Mouse (Mus musculus) heart, embryonic 10.5 days (tissue): ENCODE measurements around the gene Tmed8. TPM values are rescaled to one million over a fixed set of nuclear protein-coding genes. Genes with fewer than 3 reads are reported as not detected.
A peak's percentile ranks its signal among the peaks of the same experiment; 100 is the strongest.

Experiments
- DNase-seq: peaks from one replicate; pipeline ENCODE4 v3.0.0-alpha.2; 2017; ENCODE audit warnings: low spot score
- H3K27ac ChIP-seq: fragments of 300-500 bp; sonication (generic); 2 replicates; pipeline ENCODE4 v1.5.1; 2016; ENCODE audit warnings: mild to moderate bottlenecking
- H3K27me3 ChIP-seq: fragments of 300-500 bp; sonication (generic); 2 replicates; pipeline ENCODE4 v1.6.1; 2016; ENCODE audit warnings: mild to moderate bottlenecking; ENCODE audit not compliant: poor library complexity, insufficient read depth, severe bottlenecking
- H3K36me3 ChIP-seq: fragments of 300-500 bp; sonication (generic); 2 replicates; pipeline ENCODE4 v1.6.1; 2016; ENCODE audit warnings: mild to moderate bottlenecking, moderate library complexity
- H3K4me1 ChIP-seq: fragments of 300-500 bp; sonication (generic); 2 replicates; pipeline ENCODE4 v1.6.1; 2016; ENCODE audit warnings: mild to moderate bottlenecking
- H3K4me3 ChIP-seq: fragments of 300-500 bp; sonication (generic); 2 replicates; pipeline ENCODE4 v1.5.1; 2016; ENCODE audit warnings: mild to moderate bottlenecking, moderate library complexity
- H3K9me3 ChIP-seq: fragments of 300-500 bp; sonication (generic); 2 replicates; pipeline ENCODE4 v1.6.1; 2016; ENCODE audit warnings: mild to moderate bottlenecking, moderate library complexity
- WGBS: fragments of 180-500 bp; shearing (Covaris S2); methylation state at CpG from one replicate; pipeline ENCODE4 v1.1.7; 2016; 5-methylcytosine and 5-hydroxymethylcytosine counted together
- polyA plus RNA-seq: library from polyadenylated mRNA; unstranded; fragments of >200 nt; fragmentation: Nextera tagmentation; extraction: Ambion mirVana; gene quantifications from 2 replicates; pipeline ENCODE4 v1.2.1, GENCODE M21; 2016

Tmed8 gene
- polyA plus RNA-seq, 1 experiment from 2014 or later: 2.0 TPM

DNA sequence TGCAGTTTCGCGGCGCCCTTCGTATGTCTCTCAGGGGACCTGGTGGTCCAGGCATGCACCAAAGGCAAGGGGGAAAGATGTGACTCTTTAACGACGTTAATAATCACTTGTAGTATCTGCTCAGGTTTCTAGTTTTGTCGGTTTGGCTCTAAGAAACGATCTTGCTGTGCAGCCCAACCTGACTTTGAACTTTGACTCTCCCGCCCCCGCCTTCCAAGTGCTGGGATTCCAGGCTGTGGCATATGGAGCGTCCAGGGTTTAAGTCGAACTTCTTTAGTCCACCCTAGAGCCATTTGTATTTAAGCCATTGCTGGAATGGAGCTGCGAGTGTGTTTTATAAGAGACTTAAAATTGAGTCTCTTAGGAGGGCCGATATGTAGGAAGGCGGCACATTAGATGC, 52.1 kb downstream of the Tmed8 start:
- Histone ChIP-seq H3K4me1 (peaks cover 16% of the 10 kb centered on the region), H3K36me3 (peaks cover 11% of the 10 kb centered on the region), H3K27me3 (no peaks in the 10 kb centered on the region), H3K4me3 (peak overlapping the region; percentile 83), H3K27ac (peak overlapping the region; percentile 99), H3K9me3 (no peaks in the 10 kb centered on the region)
- no peak for DNase-seq
- WGBS: 18% methylated on average over 15 of the region's 15 CpGs

- H3K9me3 ChIP-seq: no peaks in the 10 kb centered on the region
Measured at GRCm38 (mm10) chr12:87147395-87148089, 52.7 kb downstream of the Tmed8 start, which contains the start of gene Pomt2. TSS of gene Pomt2 (minus strand) at chr12:87147968.

DNA sequence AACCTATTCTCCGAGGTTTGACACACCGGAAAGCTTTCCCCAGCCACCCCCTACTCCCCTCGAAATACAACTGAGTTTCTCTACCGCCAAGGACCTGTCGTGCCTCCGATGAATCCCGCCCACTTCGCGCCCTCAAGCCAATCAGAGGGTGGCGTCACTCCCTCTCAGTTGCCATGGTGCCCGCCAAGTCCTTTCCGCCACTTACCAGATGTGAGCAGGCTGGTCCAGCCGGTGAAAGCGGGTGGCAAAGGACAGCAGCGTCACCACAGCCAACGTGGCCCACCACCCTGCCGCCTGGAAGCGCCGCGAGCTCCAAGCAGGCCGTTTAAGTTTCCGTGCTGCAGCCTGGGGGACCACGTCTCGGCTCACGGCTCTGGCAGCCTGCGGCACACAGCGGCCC, 53.3 kb downstream of the Tmed8 start, which contains the start of gene Gstz1:
Gene Gstz1, plus strand, starts transcription at position 200 of the 400 bp plus-strand sequence.
- peak; percentile 97 for DNase-seq
- no peaks in the 10 kb centered on the region for H3K9me3 ChIP-seq
- peak within 1 kb of the TSS; percentile 99 for H3K27ac ChIP-seq
- no peaks in the 10 kb centered on the region for H3K27me3 ChIP-seq
- H3K4me3 ChIP-seq: peak within 1 kb of the TSS; percentile 83
- peaks cover 22% of the 10 kb centered on the region for H3K4me1 ChIP-seq
- peaks cover 11% of the 10 kb centered on the region for H3K36me3 ChIP-seq
- under 1% methylated on average over 27 of the region's 27 CpGs for WGBS

More at GRCm38 (mm10) chr12:87147395-87148089, 52.7 kb downstream of the Tmed8 start, which contains the start of gene Pomt2:
- Histone ChIP-seq H3K27me3 (no peaks in the 10 kb centered on the region), H3K4me3 (peak within 1 kb of the TSS; percentile 83), H3K36me3 (peaks cover 11% of the 10 kb centered on the region), H3K27ac (peak within 1 kb of the TSS; percentile 99), H3K4me1 (peaks cover 16% of the 10 kb centered on the region)
- peak; percentile 99 for DNase-seq
- under 1% methylated on average over 61 of the region's 61 CpGs for WGBS

DNA sequence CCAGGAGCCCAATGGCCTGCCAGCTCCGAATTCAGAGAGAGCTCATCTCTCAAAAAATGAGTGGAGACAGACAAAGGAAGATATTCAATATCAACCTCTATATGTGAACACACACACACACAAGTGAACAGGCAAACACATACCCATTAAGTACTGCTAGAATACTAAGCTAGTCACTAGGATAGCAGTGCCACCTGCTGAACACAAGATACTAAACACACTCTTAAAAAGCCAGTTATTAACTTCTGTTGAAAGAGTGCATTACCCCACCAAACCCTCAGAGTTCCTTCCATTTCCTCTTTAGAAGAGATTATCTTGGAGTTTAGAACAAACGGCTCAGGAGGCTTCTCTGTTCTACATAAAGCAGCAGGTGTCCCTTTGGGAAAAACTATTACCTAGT, 58.1 kb downstream of the Tmed8 start:
- 68% methylated on average over 2 of the region's 2 CpGs for WGBS
- no peaks in the 10 kb centered on the region for H3K9me3 ChIP-seq
- no peak for DNase-seq
- H3K27me3 ChIP-seq: no peaks in the 10 kb centered on the region
- H3K27ac ChIP-seq: 0 out of 2 replicates have a peak overlapping the region, but pooled peaks have one; percentile 16
- H3K4me1 ChIP-seq: peaks cover 23% of the 10 kb centered on the region
- peaks cover 10% of the 10 kb centered on the region for H3K36me3 ChIP-seq
- H3K4me3 ChIP-seq: no peak overlapping the region

DNA sequence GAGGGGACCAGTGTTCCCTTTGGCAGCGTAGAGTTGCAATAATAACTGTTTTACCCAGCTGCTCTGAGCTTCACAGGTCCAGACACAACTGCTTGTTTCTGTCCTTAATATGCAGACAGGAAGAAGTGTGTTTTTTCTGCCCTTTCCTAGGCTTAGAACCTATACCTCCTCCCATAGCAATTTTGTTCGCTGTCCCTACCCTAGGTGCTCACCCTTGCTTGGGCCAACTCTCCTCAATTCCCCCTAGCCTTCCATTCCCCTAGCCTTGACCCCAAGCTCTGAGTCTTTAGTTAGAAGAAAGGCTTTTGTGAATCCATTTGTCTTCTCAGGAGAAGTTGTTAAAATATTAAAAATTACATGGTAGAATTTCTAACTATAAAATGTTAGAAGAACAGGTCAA, 61.5 kb downstream of the Tmed8 start:
- no peak overlapping the region for H3K27ac ChIP-seq
- no peak overlapping the region for H3K4me3 ChIP-seq
- H3K36me3 ChIP-seq: peaks cover 11% of the 10 kb centered on the region
- H3K27me3 ChIP-seq: no peaks in the 10 kb centered on the region
- no peak for DNase-seq
- no peaks in the 10 kb centered on the region for H3K9me3 ChIP-seq
- peaks cover 15% of the 10 kb centered on the region for H3K4me1 ChIP-seq
- 67% methylated on average over 2 of the region's 2 CpGs for WGBS

DNA sequence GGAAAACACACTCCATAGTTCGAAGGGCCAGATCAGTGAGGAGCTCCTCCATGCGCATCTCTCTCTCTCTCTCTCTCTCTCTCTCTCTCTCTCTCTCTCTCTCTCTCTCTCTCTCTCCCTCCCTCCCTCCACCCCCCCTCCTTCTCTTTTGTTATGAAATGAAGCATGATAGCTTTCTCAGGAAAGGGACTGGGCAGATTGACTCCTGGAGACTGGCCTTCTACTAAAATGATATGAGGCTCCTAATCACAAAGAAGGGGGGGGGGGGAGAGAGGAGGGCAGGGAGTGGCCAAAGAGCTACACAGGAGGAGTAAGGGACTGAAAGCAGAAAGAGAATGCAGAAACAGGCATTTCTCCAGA, 61.9 kb downstream of the Tmed8 start:
- H3K36me3 ChIP-seq: peaks cover 11% of the 10 kb centered on the region
- WGBS: 92% methylated on average over 2 of the region's 2 CpGs

DNA sequence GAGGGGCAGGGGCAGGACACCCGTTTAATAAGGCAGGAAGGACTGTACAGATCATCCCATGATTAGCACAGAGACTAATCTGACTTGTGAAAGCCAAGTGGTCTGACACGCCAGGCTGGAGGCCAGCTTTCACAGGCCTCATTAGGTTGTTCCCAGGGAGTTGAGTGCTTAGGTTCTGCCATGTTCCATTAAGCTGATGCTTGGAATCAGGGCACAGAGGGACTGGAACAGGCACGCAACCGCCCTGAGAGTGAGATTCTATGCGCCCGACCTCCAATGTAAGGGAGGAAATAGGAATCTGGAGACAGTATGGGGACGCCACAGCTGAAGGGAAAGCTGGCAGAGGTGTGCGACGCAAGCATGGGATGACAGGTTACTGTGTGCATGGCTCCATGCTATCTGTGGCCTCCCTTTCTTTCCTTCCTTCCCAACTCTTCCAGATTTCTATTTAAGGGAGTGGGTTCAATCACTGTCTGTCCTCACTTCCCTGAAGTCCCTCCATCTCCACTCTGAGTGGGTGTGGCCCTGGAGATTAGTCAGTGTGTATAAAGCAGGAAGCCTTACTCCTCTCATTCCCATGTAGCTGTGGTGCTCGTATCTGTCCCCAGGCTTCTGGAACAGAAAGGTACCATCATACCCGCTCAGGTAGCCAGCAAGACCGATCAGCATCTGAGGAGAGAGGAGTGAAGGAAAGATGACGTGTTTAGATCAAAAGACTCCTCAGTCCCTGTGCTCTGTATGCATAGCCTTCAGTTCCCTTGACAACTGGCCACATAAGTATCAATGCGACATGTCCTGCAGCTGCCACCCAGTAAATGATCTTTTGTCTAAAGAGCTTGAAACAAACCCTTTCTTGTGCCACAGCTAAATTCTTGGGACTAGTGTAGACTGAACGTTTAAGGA, 62.6 kb downstream of the Tmed8 start:
- Histone ChIP-seq H3K4me1 (peaks cover 15% of the 10 kb centered on the region), H3K27me3 (no peaks in the 10 kb centered on the region), H3K4me3 (no peak overlapping the region), H3K27ac (no peak overlapping the region), H3K36me3 (peaks cover 11% of the 10 kb centered on the region), H3K9me3 (no peaks in the 10 kb centered on the region)
- WGBS: 76% methylated on average over 15 of the region's 15 CpGs
- DNase-seq: no peak

More for the DNA sequence above, 61.9 kb downstream of the Tmed8 start:
- Histone ChIP-seq H3K27ac (no peak overlapping the region), H3K9me3 (no peaks in the 10 kb centered on the region), H3K27me3 (no peaks in the 10 kb centered on the region), H3K4me3 (no peak overlapping the region), H3K4me1 (peaks cover 15% of the 10 kb centered on the region)
- DNase-seq: no peak

DNA sequence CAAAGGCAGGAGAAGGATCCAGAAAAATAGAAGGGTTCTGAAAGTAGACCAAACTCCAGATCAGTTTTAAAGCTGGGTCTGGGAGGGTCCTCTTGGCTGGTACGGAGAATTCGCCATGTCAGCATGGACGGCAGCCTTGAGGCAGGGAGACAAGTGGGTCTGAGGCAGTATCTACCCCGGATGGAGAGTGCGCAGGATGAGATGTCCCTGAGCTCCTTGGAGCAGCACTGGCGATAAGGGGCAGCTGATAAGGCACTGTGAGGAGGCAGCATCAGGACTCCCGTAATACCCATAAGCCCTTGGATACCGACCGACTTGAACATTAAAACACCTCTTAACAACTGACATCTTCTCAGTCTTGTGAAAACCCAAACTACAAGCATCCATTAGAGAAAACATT, 67.5 kb downstream of the Tmed8 start:
- H3K4me1 ChIP-seq: peaks cover 7% of the 10 kb centered on the region; the same call in 1 of the 2 replicates
- WGBS: 48% methylated on average over 9 of the region's 9 CpGs

DNA sequence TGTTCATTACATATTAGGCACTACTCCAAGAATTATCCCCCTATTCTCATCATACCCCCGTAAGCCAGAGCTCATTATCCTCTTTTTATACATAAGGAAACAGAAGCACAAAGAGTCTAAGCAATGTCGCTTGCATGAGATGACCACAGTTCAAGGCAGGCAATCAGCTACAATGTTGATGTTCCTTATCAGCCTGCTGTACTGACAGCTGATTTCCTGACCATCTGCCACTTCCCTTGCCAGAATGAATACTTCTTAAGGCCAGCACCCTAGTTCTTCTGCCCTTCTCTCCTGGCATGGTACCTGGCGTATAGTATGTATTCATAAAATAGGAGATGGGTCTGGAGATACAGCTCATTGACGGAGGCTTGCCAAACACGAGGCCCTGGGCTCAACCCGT, 68.0 kb downstream of the Tmed8 start:
- H3K4me3 ChIP-seq: no peak overlapping the region
- 73% methylated on average over 6 of the region's 6 CpGs for WGBS
- no peaks in the 10 kb centered on the region for H3K9me3 ChIP-seq
- H3K27ac ChIP-seq: no peak overlapping the region
- DNase-seq: no peak
- H3K36me3 ChIP-seq: peaks cover 34% of the 10 kb centered on the region
- H3K4me1 ChIP-seq: peaks cover 7% of the 10 kb centered on the region; the same call in 1 of the 2 replicates
- H3K27me3 ChIP-seq: no peaks in the 10 kb centered on the region

More for the DNA sequence above, 67.5 kb downstream of the Tmed8 start:
- Histone ChIP-seq H3K4me3 (no peak overlapping the region), H3K36me3 (peaks cover 35% of the 10 kb centered on the region), H3K27ac (no peak overlapping the region), H3K27me3 (no peaks in the 10 kb centered on the region), H3K9me3 (no peaks in the 10 kb centered on the region)
- DNase-seq: no peak

DNA sequence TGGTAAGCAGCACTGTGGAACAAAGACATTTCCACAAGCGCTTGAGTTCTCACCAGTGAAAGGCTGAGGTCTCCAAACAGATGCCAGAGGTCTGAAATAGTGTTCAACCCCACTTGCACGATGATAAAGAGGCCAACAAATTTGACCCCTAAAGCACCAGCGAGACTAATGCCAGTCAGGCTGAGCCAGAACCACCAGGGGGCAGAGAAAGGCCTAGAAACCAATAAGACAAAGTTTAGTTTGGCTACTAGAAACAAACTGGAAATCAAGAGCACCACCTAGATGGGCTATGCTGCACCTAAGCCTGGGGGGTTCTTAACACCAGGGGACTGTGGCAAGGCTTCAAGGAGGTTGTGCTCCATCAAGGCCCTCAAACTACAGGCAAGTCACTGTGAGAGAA, 68.6 kb downstream of the Tmed8 start:
- Histone ChIP-seq H3K27me3 (no peaks in the 10 kb centered on the region), H3K36me3 (peaks cover 36% of the 10 kb centered on the region), H3K4me1 (peaks cover 7% of the 10 kb centered on the region; the same call in 1 of the 2 replicates), H3K27ac (no peak overlapping the region), H3K9me3 (no peaks in the 10 kb centered on the region), H3K4me3 (no peak overlapping the region)
- WGBS: 61% methylated on average over 3 of the region's 3 CpGs
- no peak for DNase-seq

DNA sequence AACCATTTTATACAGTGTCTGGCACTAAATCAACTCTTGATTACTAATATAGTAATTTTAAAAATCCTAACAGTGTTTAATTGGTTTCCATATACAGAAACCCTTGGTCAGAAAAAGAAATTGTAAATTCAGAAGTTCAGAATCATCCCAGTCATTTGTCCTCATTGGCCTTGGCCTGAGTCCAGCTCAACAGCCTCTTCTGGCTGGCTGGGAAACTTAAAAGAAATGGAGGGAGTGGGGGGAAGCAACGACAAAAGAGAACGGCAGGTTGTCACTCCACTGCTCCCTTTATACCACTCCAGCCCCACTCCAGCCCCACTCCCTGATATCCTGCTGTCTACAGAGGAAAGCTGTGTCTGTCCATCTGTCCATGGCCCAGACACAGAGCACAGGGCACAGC, 69.1 kb downstream of the Tmed8 start:
- Histone ChIP-seq H3K4me1 (peaks cover 7% of the 10 kb centered on the region; the same call in 1 of the 2 replicates), H3K27ac (no peak overlapping the region), H3K9me3 (no peaks in the 10 kb centered on the region), H3K27me3 (no peaks in the 10 kb centered on the region), H3K36me3 (peaks cover 36% of the 10 kb centered on the region), H3K4me3 (no peak overlapping the region)
- no peak for DNase-seq
- 87% methylated on average over 2 of the region's 2 CpGs for WGBS

DNA sequence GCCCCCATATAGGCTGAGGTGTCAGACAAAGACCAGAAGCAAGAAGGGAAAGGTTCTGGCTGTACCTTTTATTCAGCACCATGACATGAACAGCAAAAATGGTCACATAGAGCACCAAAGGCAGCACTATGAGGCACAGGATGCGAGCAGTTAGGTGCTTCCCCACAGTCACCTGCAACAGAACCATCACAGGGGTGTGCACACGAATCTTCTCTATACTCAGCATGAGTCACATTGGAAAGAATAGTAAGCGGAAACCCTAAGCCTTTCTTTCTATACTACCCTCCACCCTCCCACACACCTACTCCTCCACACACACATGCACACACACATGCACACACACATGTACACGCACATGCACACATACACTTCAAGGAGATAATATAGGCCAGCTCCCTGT, 70.0 kb downstream of the Tmed8 start:
- Histone ChIP-seq H3K4me1 (peaks cover 7% of the 10 kb centered on the region; the same call in 1 of the 2 replicates), H3K27me3 (no peaks in the 10 kb centered on the region), H3K9me3 (no peaks in the 10 kb centered on the region), H3K36me3 (peaks cover 38% of the 10 kb centered on the region), H3K27ac (no peak overlapping the region), H3K4me3 (no peak overlapping the region)
- WGBS: 90% methylated on average over 4 of the region's 4 CpGs
- DNase-seq: no peak

GRCm38 (mm10) chr12:87127256-87127655, 73.0 kb downstream of the Tmed8 start:
- 77% methylated on average over 4 of the region's 4 CpGs for WGBS
- no peak for DNase-seq
- Histone ChIP-seq H3K4me1 (peaks cover 5% of the 10 kb centered on the region; the same call in 1 of the 2 replicates), H3K27me3 (no peaks in the 10 kb centered on the region), H3K9me3 (no peaks in the 10 kb centered on the region), H3K4me3 (no peak overlapping the region), H3K36me3 (peaks cover 60% of the 10 kb centered on the region), H3K27ac (no peak overlapping the region)
